Mouse (Mus musculus): ENCODE data around the gene Gm42688. TPM values are rescaled to one million over a fixed set of nuclear protein-coding genes. Genes with fewer than 3 reads are reported as not detected.

Gm42688 gene
- polyA plus RNA-seq, 1 experiment from 2014 or later, result 5.2 TPM

DNA sequence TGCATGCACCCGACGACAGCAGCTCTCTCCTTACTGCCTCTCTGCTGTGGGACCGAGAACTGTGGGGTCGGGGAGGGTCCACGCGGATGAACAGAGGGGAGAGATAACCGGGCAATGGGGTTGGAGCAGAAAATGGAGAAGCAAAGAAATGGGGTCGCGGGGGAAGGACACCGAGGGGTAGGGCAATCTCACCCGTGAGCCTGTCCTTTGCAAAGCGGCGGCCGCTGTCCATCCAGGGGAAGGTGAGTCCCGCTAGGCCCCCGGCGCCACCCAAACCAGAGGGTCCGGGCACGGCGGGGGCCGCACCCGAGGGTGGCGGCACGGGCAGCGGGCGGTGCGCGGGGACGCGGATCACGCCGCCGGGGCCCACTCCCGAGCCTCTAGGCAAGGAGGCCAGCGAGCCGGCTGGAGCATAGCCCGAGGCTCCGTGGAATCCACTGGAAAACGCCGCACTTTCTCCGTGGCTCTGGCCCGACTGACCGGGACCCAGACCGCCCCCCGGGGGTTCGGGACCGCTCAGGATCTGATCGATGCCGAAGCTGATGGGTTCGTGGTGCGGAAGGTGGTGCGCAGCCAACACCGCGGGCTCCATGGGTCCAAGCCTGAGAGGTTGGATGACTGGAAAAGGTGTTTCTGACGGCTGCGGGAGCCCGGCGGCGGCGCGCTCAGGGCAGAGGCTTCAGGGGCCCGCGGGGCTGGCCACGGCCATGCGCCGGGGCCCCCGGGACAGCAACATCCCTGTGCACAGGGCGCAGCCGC, 31.8 kb upstream of the Gm42688 start:
- Histone ChIP-seq H3K4me2 (peak overlapping the region; percentile 43), H3K4me1 (replicated peaks) (peaks cover 26% of the 10 kb centered on the region), H3K27me3 (peaks cover 99% of the 10 kb centered on the region), H3K27ac (replicated peaks) (no peak overlapping the region), H3K36me3 (no peaks in the 10 kb centered on the region), H3K9ac (peak overlapping the region; percentile 50), H3K9me3 (no peaks in the 10 kb centered on the region), H3K4me3 (peak overlapping the region; percentile 31)
- WGBS, result under 1% methylated on average over 69 of the region's 69 CpGs
- peak; percentile 4; the same call in 1 of the 2 replicates for ATAC-seq (ENCODE audit: low read depth)

DNA sequence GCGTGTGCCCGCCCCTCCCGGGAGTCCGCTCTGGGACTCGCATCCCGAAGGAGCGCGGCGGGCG, 31.3 kb upstream of the Gm42688 start, which contains the start of gene Tlx2:
TSS of gene Tlx2 (minus strand) at position 47 of the 64 bp plus-strand sequence.
- H3K4me1 ChIP-seq (replicated peaks), result peaks cover 26% of the 10 kb centered on the region
- peak within 1 kb of the TSS; percentile 43 for H3K4me2 ChIP-seq
- 0% methylated on average over 10 of the region's 10 CpGs for WGBS
- H3K9ac ChIP-seq, result peak within 1 kb of the TSS; percentile 50
- no peaks in the 10 kb centered on the region for H3K9me3 ChIP-seq
- peaks cover 99% of the 10 kb centered on the region for H3K27me3 ChIP-seq
- ATAC-seq (ENCODE audit: low read depth), result 0 out of 2 replicates have a peak, but pooled peaks have one; percentile 1
- no peaks in the 10 kb centered on the region for H3K36me3 ChIP-seq
- H3K4me3 ChIP-seq, result peak within 1 kb of the TSS; percentile 31
- peak within 1 kb of the TSS; percentile 56 for H3K27ac ChIP-seq (replicated peaks)

DNA sequence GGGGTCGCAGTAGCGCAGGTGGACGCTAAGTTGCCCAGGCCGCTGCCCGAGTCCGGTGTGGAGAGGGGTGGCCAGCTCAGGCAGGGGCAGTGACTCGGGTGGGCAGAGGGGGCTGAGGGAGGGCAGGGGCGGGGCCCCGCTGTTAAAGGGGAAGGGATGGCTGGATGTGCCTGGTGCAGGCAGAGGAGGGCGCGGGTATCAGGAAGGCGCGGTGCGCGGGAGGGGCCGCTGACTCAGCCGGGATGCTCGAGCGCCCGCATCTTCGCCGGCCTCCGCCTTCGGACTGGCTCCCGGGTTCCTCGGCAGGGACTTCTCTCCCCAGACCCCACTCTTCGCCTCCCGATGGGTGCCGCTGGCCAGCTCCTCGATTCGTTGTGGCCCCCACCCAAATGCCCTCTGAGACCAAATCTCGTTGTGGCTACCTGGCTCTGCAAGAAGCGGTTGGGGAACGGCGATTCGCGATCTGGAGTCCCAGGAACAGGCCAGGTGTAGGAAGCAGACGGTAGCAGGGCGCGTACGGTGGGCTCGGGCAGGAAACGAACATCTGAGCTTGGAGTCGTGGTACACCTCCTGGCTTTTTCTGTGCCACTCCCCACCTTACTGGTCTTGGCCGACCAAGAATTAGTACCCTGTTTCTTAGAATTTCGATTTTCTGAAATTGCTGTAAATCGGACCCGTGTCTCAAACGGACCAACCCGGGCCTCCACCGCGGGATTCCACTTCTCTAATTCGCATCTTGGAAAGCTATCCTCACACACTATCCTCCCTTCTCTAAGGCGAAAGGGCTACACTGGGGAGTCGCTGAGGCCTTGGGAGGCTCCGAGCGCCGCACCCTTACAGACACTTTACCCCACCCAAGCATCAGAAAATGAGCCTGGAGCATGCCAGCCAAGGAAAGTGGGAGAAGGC, 30.9 kb upstream of the Gm42688 start:
- H3K4me1 ChIP-seq (replicated peaks), result peaks cover 26% of the 10 kb centered on the region
- peak overlapping the region; percentile 43 for H3K4me2 ChIP-seq
- peak; percentile 44; the same call in 1 of the 2 replicates for ATAC-seq (ENCODE audit: low read depth)

DNA sequence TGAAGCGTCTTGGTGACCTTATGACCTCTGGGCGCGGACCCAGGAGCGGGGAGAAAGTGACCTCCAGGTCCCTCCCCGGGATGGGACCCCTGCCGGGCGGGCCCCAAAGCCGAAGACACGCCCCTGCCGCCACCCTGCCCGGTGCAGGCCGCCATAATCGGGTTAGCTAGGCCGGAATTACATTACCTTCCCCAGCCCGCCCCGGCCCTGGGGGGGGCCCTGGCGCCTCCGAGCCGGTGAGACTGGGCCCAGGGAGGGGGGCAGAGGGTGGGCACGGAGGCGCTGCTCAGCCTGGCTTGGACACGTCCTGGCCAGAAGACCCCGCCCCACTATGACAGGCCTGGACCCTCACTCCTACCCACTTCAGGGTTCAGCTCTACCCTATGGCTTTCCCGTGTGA, 30.2 kb upstream of the Gm42688 start:
- ATAC-seq (ENCODE audit: low read depth), result peak; percentile 55

More for the DNA sequence above, 30.9 kb upstream of the Gm42688 start:
- no peaks in the 10 kb centered on the region for H3K36me3 ChIP-seq
- peak overlapping the region; percentile 50 for H3K9ac ChIP-seq
- H3K27ac ChIP-seq (replicated peaks), result peak overlapping the region; percentile 56
- no peaks in the 10 kb centered on the region for H3K9me3 ChIP-seq
- peak overlapping the region; percentile 31 for H3K4me3 ChIP-seq
- H3K27me3 ChIP-seq, result peaks cover 99% of the 10 kb centered on the region
- WGBS, result under 1% methylated on average over 58 of the region's 58 CpGs

DNA sequence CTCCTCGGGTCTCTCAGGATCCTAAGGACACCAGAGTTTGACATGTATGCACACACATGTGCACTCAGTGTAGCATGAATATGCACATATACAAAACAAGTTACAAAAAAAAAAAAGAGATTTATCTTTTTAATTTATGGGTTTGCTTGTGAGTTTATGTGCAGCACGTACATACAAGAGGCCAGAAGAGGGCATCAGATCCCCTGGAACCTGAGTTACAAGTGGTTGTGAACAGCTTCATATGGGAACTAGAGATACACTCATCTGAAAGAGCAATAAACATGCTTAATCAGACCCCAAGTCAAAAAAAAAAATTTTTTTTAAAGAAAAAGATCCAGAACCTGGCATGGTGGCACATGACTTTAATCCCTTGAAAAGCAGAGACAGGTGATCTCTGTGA, 26.4 kb upstream of the Gm42688 start:
- H3K9ac ChIP-seq, result no peak overlapping the region
- H3K4me2 ChIP-seq, result no peak overlapping the region
- no peaks in the 10 kb centered on the region for H3K9me3 ChIP-seq
- peaks cover 35% of the 10 kb centered on the region for H3K4me1 ChIP-seq (replicated peaks)
- no peaks in the 10 kb centered on the region for H3K36me3 ChIP-seq
- peaks cover 71% of the 10 kb centered on the region for H3K27me3 ChIP-seq
- H3K4me3 ChIP-seq, result no peak overlapping the region
- WGBS, result 34% methylated on average over 2 of the region's 2 CpGs
- H3K27ac ChIP-seq (replicated peaks), result no peak overlapping the region
- no peak for ATAC-seq (ENCODE audit: low read depth)

More for the DNA sequence above, 30.2 kb upstream of the Gm42688 start:
- peak overlapping the region; percentile 50; the same call in 1 of the 2 replicates for H3K9ac ChIP-seq
- peak overlapping the region; percentile 31 for H3K4me3 ChIP-seq
- no peaks in the 10 kb centered on the region for H3K36me3 ChIP-seq
- H3K27me3 ChIP-seq, result peaks cover 99% of the 10 kb centered on the region
- H3K9me3 ChIP-seq, result no peaks in the 10 kb centered on the region
- 0% methylated on average over 24 of the region's 24 CpGs for WGBS
- H3K4me1 ChIP-seq (replicated peaks), result peaks cover 26% of the 10 kb centered on the region
- peak overlapping the region; percentile 43 for H3K4me2 ChIP-seq
- H3K27ac ChIP-seq (replicated peaks), result peak overlapping the region; percentile 56

DNA sequence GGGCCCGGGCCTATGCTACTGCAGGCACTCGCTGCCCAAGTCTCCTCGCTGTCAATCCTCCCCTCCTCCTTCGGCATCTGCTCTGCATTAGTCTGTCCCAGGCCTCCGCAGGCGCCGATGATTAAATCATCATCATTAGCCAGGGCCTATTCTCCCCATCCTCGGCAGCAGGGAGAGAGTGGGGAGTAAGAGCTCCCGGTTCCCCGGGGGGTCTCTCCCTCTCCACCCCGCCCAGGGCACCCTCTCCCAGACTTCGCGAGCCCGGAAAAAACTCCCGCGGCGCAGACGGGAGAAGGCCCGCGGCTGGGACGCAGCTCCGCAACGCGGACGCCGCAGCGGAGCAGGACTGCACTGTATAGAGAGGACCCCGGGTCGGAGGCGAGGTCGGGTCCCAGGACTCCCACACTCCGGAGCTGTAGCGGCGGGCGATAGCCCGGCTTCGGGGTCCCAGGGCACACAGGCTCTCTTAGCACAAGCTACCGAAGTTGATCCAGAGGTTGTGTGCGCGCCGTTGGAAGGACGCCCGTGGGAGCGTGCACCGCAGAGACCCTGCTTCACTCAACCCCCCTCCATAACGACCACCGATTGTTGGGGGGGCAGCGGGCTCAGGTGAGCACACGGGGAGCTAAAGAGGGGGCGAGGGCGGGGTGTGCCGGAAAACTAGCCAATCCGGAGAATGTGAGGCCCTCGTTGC, 23.6 kb upstream of the Gm42688 start, which contains the start of gene Pcgf1:
TSS of gene Pcgf1 (plus strand) at position 240 of the 694 bp plus-strand sequence.
- under 1% methylated on average over 54 of the region's 54 CpGs for WGBS

DNA sequence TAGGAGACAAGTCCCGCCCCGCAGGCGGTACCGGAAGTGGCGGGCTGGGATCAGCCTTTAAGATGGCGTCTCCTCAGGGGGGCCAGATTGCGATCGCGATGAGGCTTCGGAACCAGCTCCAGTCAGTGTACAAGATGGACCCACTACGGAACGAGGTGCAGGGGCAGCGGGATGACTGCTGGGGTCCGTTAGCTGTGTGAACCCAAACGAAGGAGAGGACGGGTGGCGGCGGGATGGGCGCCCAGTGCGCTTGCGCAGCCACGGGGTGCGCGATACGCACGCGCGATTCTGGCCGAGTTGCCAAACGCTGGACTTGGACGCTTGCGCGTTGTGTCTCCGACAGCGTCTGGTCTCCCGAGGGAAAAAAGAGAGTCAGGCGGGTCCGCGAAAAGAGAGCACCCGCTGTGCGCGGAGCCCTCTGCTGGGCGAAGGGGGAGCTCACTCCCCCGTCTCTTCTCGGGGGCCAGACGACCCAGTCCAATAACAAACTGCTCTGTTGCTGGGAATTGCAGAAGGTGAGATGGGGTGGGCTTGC, 23.0 kb upstream of the Gm42688 start:
- peaks cover 22% of the 10 kb centered on the region for H3K36me3 ChIP-seq
- peaks cover 56% of the 10 kb centered on the region for H3K27me3 ChIP-seq
- peak overlapping the region; percentile 95 for H3K27ac ChIP-seq (replicated peaks)
- peak overlapping the region; percentile 73 for H3K4me3 ChIP-seq
- peak overlapping the region; percentile 82 for H3K4me2 ChIP-seq
- H3K9me3 ChIP-seq, result no peaks in the 10 kb centered on the region
- peak; percentile 92 for ATAC-seq (ENCODE audit: low read depth)
- WGBS, result under 1% methylated on average over 46 of the region's 46 CpGs
- H3K4me1 ChIP-seq (replicated peaks), result peaks cover 25% of the 10 kb centered on the region
- peak overlapping the region; percentile 83 for H3K9ac ChIP-seq

More for the DNA sequence above, 23.6 kb upstream of the Gm42688 start, which contains the start of gene Pcgf1:
- peaks cover 22% of the 10 kb centered on the region for H3K36me3 ChIP-seq
- H3K9ac ChIP-seq, result peak within 1 kb of the TSS; percentile 83
- H3K27ac ChIP-seq (replicated peaks), result peak within 1 kb of the TSS; percentile 95
- ATAC-seq (ENCODE audit: low read depth), result peak; percentile 94
- no peaks in the 10 kb centered on the region for H3K9me3 ChIP-seq
- peaks cover 21% of the 10 kb centered on the region for H3K4me1 ChIP-seq (replicated peaks)
- peaks cover 55% of the 10 kb centered on the region for H3K27me3 ChIP-seq
- H3K4me2 ChIP-seq, result peak within 1 kb of the TSS; percentile 89
- H3K4me3 ChIP-seq, result peak within 1 kb of the TSS; percentile 73

DNA sequence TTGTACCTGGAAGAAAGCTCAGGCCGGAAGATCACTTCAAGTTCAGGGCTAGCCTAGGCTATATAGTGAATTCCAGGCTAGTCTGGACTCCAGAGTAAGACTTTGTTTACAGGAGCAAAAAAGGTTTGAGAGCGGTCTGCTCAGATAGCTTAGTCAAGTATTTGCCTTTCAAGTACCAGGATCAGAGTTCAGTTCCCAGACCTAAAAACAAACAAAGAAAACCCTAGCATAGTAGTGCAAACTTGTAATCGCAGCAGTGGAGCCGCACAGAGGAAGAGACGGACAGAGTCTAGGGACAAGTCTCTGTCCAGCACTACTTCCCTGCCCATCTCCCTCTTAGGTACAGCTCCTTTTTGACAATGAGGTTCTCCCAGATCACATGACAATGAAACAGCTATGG, 21.2 kb upstream of the Gm42688 start:
- H3K4me3 ChIP-seq, result no peak overlapping the region
- no peak overlapping the region for H3K4me2 ChIP-seq
- H3K9me3 ChIP-seq, result no peaks in the 10 kb centered on the region
- no peak overlapping the region for H3K9ac ChIP-seq
- H3K27ac ChIP-seq (replicated peaks), result no peak overlapping the region
- H3K4me1 ChIP-seq (replicated peaks), result peaks cover 36% of the 10 kb centered on the region
- no peak for ATAC-seq (ENCODE audit: low read depth)
- H3K36me3 ChIP-seq, result peaks cover 22% of the 10 kb centered on the region
- H3K27me3 ChIP-seq, result peaks cover 56% of the 10 kb centered on the region
- WGBS, result 94% methylated on average over 5 of the region's 5 CpGs

DNA sequence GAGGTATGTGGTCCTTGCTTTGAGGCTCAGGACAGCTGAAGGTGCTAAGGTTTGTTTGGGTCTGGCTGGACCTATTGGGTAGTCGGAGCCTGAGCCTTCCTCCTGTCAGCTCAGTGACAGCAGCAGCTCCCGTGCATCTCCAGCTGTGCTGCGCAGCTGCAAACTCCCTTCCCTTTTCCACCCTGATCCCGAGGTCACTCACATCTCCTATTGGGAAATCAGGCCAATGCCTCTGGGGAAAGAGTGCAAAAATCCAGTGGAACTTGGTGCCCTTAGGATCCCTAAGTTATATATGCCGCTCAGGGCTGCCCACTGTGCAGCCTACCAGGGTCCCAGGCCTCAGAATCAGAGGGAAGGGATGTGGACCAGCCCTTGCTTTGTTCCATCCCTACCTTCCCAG, 17.9 kb upstream of the Gm42688 start:
- 28% methylated on average over 5 of the region's 5 CpGs for WGBS
- Histone ChIP-seq H3K9ac (0 out of 2 replicates have a peak overlapping the region, but pooled peaks have one; percentile 12), H3K4me1 (replicated peaks) (peaks cover 50% of the 10 kb centered on the region), H3K27me3 (peaks cover 68% of the 10 kb centered on the region), H3K27ac (replicated peaks) (no peak overlapping the region), H3K9me3 (no peaks in the 10 kb centered on the region), H3K4me3 (no peak overlapping the region), H3K4me2 (no peak overlapping the region), H3K36me3 (peaks cover 22% of the 10 kb centered on the region)
- no peak for ATAC-seq (ENCODE audit: low read depth)

DNA sequence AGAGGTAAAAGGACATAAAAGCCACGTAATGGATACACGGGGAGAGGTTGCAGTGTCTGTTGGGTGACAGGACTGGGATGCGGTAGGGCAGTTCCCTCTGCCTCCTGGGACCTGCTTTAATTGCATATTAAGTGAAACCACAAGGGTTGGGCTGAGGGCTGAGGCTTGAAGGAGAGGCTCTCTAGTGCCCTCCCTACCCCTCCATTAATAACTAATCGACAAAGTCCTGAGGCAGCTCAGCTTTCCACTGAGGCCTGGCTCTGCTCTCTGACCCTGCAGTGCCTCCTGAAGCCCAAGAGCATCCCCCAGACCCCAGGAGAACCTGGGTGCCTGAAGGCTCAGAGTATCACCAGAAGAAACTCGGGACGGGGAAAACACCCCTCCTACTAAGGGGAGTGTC, 16.9 kb upstream of the Gm42688 start:
- peaks cover 78% of the 10 kb centered on the region for H3K27me3 ChIP-seq
- no peak overlapping the region for H3K27ac ChIP-seq (replicated peaks)
- no peak for ATAC-seq (ENCODE audit: low read depth)
- peaks cover 43% of the 10 kb centered on the region for H3K4me1 ChIP-seq (replicated peaks)
- no peak overlapping the region for H3K4me2 ChIP-seq
- H3K4me3 ChIP-seq, result no peak overlapping the region
- H3K36me3 ChIP-seq, result peaks cover 22% of the 10 kb centered on the region
- H3K9me3 ChIP-seq, result no peaks in the 10 kb centered on the region
- 7% methylated on average over 6 of the region's 6 CpGs for WGBS
- no peak overlapping the region for H3K9ac ChIP-seq

DNA sequence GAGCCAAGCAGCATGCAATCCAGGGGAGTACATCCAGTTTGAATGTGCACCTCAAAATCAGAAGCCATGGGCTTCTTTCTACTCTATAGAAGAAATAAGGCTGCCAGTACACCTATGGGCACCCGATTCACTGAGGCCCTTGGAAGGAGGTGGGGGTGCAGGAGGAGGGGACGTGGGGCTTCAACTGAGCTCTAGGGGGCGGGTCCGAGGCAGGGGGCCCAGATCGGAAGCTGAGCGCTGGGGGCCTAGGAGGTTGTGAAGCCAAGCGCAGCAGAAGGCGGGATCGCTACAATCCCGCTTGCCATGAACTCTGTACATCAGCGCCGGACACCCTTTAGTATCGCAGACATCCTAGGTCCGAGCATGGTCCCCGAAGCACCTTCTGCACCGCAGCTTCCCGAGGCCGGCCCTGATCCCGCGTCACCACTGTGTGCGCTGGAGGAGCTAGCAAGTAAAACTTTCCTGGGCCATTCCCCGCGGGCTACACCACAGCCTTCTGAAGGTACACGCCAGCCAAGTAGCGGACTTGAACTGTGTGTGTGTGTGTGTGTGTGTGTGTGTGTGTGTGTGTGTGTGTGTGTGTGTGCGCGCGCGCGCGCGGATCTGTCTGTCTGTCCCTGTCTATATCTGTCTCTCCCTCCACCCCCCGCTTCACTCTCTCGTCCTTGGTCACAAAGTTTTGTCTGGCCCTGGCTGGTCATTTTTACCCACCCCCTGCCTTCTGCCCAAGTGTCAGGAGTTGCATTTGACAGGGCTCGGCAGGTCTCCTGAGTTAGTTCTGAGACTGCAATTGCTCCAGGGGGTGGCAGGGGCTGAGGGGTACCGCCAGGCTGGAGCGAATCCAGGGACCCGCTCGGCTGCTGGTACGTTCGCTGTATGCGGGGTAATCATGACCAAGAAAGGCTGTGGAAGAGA, 15.0 kb upstream of the Gm42688 start, which contains the start of gene Lbx2:
TSS of gene Lbx2 (plus strand) at position 247 of the 915 bp plus-strand sequence.
- H3K27me3 ChIP-seq, result peaks cover 96% of the 10 kb centered on the region
- peak within 1 kb of the TSS; percentile 2; the same call in 1 of the 2 replicates for H3K4me3 ChIP-seq

More for the DNA sequence above, 15.0 kb upstream of the Gm42688 start, which contains the start of gene Lbx2:
- Histone ChIP-seq H3K9ac (0 out of 2 replicates have a peak within 1 kb of the TSS, but pooled peaks have one; percentile 34), H3K27ac (replicated peaks) (no peak within 1 kb of the TSS), H3K4me1 (replicated peaks) (peaks cover 38% of the 10 kb centered on the region; the same call in 1 of the 2 replicates), H3K9me3 (no peaks in the 10 kb centered on the region), H3K36me3 (peaks cover 11% of the 10 kb centered on the region), H3K4me2 (peak within 1 kb of the TSS; percentile 32)
- no peak for ATAC-seq (ENCODE audit: low read depth)
- 2% methylated on average over 42 of the region's 42 CpGs for WGBS
